Mouse (Mus musculus): Measurements from ENCODE around the gene Cdkn2aipnl. TPM values are rescaled to one million over a fixed set of nuclear protein-coding genes. Genes with fewer than 3 reads are reported as not detected.
A peak's percentile ranks its signal among the peaks of the same experiment; 100 is the strongest.

Gene Cdkn2aipnl
- total RNA-seq, 2 experiments from 2014 or later, result 8.8 to 10.5 TPM

- intact Hi-C loops (cut with DNase I), result no loop called here
- no peak for DNase-seq (ENCODE audit: low spot score)
These were observed 23.2 kb upstream of the Cdkn2aipnl start for GRCm38 (mm10) chr11:51944239-51944638.

- intact Hi-C loops (cut with DNase I), result no loop called here
- DNase-seq (ENCODE audit: low spot score), result no peak
These were observed 21.9 kb upstream of the Cdkn2aipnl start for GRCm38 (mm10) chr11:51945548-51945947.

- DNase-seq (ENCODE audit: low spot score), result no peak
- intact Hi-C loops (cut with DNase I), result no loop called here
These were observed 21.3 kb upstream of the Cdkn2aipnl start for GRCm38 (mm10) chr11:51946144-51946543.

- intact Hi-C loops (cut with DNase I), result no loop called here
- no peak for DNase-seq (ENCODE audit: low spot score)
These were observed 18.2 kb upstream of the Cdkn2aipnl start for GRCm38 (mm10) chr11:51949155-51949840.

- no peak for DNase-seq (ENCODE audit: low spot score)
- intact Hi-C loops (cut with DNase I), result loop anchor here (5.0 kb wide), 1 partner anchor 33 kb away; no protein-coding TSS in a partner anchor
These were observed 17.5 kb upstream of the Cdkn2aipnl start for GRCm38 (mm10) chr11:51949919-51950318.

GRCm38 (mm10) chr11:51951861-51952420 lies 15.5 kb upstream of the Cdkn2aipnl start:
- intact Hi-C loops (cut with DNase I), result loop anchor here (5.0 kb wide), 1 partner anchor 35 kb away; no protein-coding TSS in a partner anchor
- DNase-seq (ENCODE audit: low spot score), result no peak

GRCm38 (mm10) chr11:51956112-51956511 lies 11.3 kb upstream of the Cdkn2aipnl start:
- DNase-seq (ENCODE audit: low spot score), result no peak
- intact Hi-C loops (cut with DNase I), result no loop called here

- intact Hi-C loops (cut with DNase I), result no loop called here
These were observed 9.7 kb upstream of the Cdkn2aipnl start for GRCm38 (mm10) chr11:51957760-51958159.

GRCm38 (mm10) chr11:51959511-51959910 lies 8.0 kb upstream of the Cdkn2aipnl start:
- DNase-seq (ENCODE audit: low spot score), result no peak
- intact Hi-C loops (cut with DNase I), result no loop called here

More at GRCm38 (mm10) chr11:51957760-51958159, 9.7 kb upstream of the Cdkn2aipnl start:
- no peak for DNase-seq (ENCODE audit: low spot score)

- intact Hi-C loops (cut with DNase I), result no loop called here
- no peak for DNase-seq (ENCODE audit: low spot score)
These were observed 7.4 kb upstream of the Cdkn2aipnl start for GRCm38 (mm10) chr11:51960061-51960460.

GRCm38 (mm10) chr11:51960967-51961471 lies 6.4 kb upstream of the Cdkn2aipnl start:
- intact Hi-C loops (cut with DNase I), result no loop called here

GRCm38 (mm10) chr11:51961761-51962160 lies 5.7 kb upstream of the Cdkn2aipnl start:
- DNase-seq (ENCODE audit: low spot score), result no peak
- intact Hi-C loops (cut with DNase I), result no loop called here

More at GRCm38 (mm10) chr11:51960967-51961471, 6.4 kb upstream of the Cdkn2aipnl start:
- no peak for DNase-seq (ENCODE audit: low spot score)

- DNase-seq (ENCODE audit: low spot score), result no peak
- intact Hi-C loops (cut with DNase I), result no loop called here
These were observed 5.2 kb upstream of the Cdkn2aipnl start for GRCm38 (mm10) chr11:51962277-51962676.

GRCm38 (mm10) chr11:51966651-51967050 lies 810 bp upstream of the Cdkn2aipnl start:
- no peak for DNase-seq (ENCODE audit: low spot score)

GRCm38 (mm10) chr11:51968896-51969295 lies 1.4 kb downstream of the Cdkn2aipnl start:
- no peak for DNase-seq (ENCODE audit: low spot score)
- intact Hi-C loops (cut with DNase I), result loop anchor here (1.0 kb wide), 1 partner anchor 149 kb away; no protein-coding TSS in a partner anchor

More at GRCm38 (mm10) chr11:51966651-51967050, 810 bp upstream of the Cdkn2aipnl start:
- intact Hi-C loops (cut with DNase I), result loop anchor here (1.0 to 2.0 kb wide), 2 partner anchors 50 to 108 kb away; no protein-coding TSS in a partner anchor

GRCm38 (mm10) chr11:51969511-51969910 lies 2.0 kb downstream of the Cdkn2aipnl start:
- intact Hi-C loops (cut with DNase I), result loop anchor here (1.0 kb wide), 1 partner anchor 149 kb away; no protein-coding TSS in a partner anchor
- no peak for DNase-seq (ENCODE audit: low spot score)

GRCm38 (mm10) chr11:51971644-51972043 lies 4.2 kb downstream of the Cdkn2aipnl start:
- no peak for DNase-seq (ENCODE audit: low spot score)
- intact Hi-C loops (cut with DNase I), result no loop called here

- DNase-seq (ENCODE audit: low spot score), result peak; percentile 58
- intact Hi-C loops (cut with DNase I), result loop anchor here (5.0 to 10.0 kb wide), 2 partner anchors 233 to 375 kb away; partner anchors contain the start of gene Skp1a
These were observed 32.3 kb downstream of the Cdkn2aipnl start for GRCm38 (mm10) chr11:51999611-52000289.

GRCm38 (mm10) chr11:52000290-52000962 lies 33.0 kb downstream of the Cdkn2aipnl start, which contains the start of gene Ube2b:
Ube2b (minus strand) TSS chr11:52000762.
- DNase-seq (ENCODE audit: low spot score), result peak; percentile 90
- intact Hi-C loops (cut with DNase I), result loop anchor here (5.0 to 10.0 kb wide), 2 partner anchors 232 to 376 kb away; partner anchors contain the start of gene Skp1a
